Mouse (Mus musculus): ENCODE results near the gene Lyrm4. TPM values are rescaled to one million over a fixed set of nuclear protein-coding genes. Genes with fewer than 3 reads are reported as not detected.
A peak's percentile ranks its signal among the peaks of the same experiment; 100 is the strongest.

Gene Lyrm4
- polyA plus RNA-seq, 1 experiment from 2014 or later, result 24.1 TPM

GRCm38 (mm10) chr13:36131992-36132649, 14.8 kb upstream of the Lyrm4 start:
- no peaks in the 10 kb centered on the region for H3K27me3 ChIP-seq (replicated peaks)
- no peak overlapping the region for H3K4me3 ChIP-seq
- H3K36me3 ChIP-seq, result peaks cover 3% of the 10 kb centered on the region; the same call in 1 of the 2 replicates
- peaks cover 19% of the 10 kb centered on the region for H3K4me1 ChIP-seq (replicated peaks)
- H3K9ac ChIP-seq, result no peak overlapping the region
- no peak for ATAC-seq (ENCODE audit: insufficient number of reproducible peaks, low FRiP score)
- H3K4me2 ChIP-seq, result no peak overlapping the region
- WGBS, result 81% methylated on average over 4 of the region's 5 CpGs
- no peaks in the 10 kb centered on the region for H3K9me3 ChIP-seq (replicated peaks)
- H3K27ac ChIP-seq (ENCODE audit: poor library complexity, severe bottlenecking), result no peak overlapping the region

GRCm38 (mm10) chr13:36131401-36131800, 14.1 kb upstream of the Lyrm4 start:
- H3K4me2 ChIP-seq, result no peak overlapping the region
- peaks cover 19% of the 10 kb centered on the region for H3K4me1 ChIP-seq (replicated peaks)
- H3K36me3 ChIP-seq, result peaks cover 3% of the 10 kb centered on the region; the same call in 1 of the 2 replicates
- H3K9me3 ChIP-seq (replicated peaks), result no peaks in the 10 kb centered on the region
- no peak overlapping the region for H3K9ac ChIP-seq
- WGBS, result 86% methylated on average over 5 of the region's 5 CpGs
- no peak for ATAC-seq (ENCODE audit: insufficient number of reproducible peaks, low FRiP score)
- no peaks in the 10 kb centered on the region for H3K27me3 ChIP-seq (replicated peaks)
- no peak overlapping the region for H3K4me3 ChIP-seq
- H3K27ac ChIP-seq (ENCODE audit: poor library complexity, severe bottlenecking), result no peak overlapping the region

GRCm38 (mm10) chr13:36129360-36130054, 12.2 kb upstream of the Lyrm4 start:
- H3K4me2 ChIP-seq, result no peak overlapping the region
- no peaks in the 10 kb centered on the region for H3K27me3 ChIP-seq (replicated peaks)
- 89% methylated on average over 2 of the region's 2 CpGs for WGBS
- H3K27ac ChIP-seq (ENCODE audit: poor library complexity, severe bottlenecking), result no peak overlapping the region
- H3K9ac ChIP-seq, result no peak overlapping the region
- peaks cover 3% of the 10 kb centered on the region; the same call in 1 of the 2 replicates for H3K36me3 ChIP-seq
- H3K9me3 ChIP-seq (replicated peaks), result no peaks in the 10 kb centered on the region
- H3K4me1 ChIP-seq (replicated peaks), result peaks cover 19% of the 10 kb centered on the region
- no peak for ATAC-seq (ENCODE audit: insufficient number of reproducible peaks, low FRiP score)
- H3K4me3 ChIP-seq, result no peak overlapping the region

- H3K4me1 ChIP-seq (replicated peaks), result peaks cover 12% of the 10 kb centered on the region; the same call in 1 of the 2 replicates
- H3K4me2 ChIP-seq, result no peak overlapping the region
- H3K9me3 ChIP-seq (replicated peaks), result 0 out of 2 replicates have a peak, but pooled peaks cover 3% of the 10 kb centered on the region
- no peaks in the 10 kb centered on the region for H3K27me3 ChIP-seq (replicated peaks)
- no peak overlapping the region for H3K27ac ChIP-seq (ENCODE audit: poor library complexity, severe bottlenecking)
- H3K4me3 ChIP-seq, result no peak overlapping the region
- no peak for ATAC-seq (ENCODE audit: insufficient number of reproducible peaks, low FRiP score)
- 0 out of 2 replicates have a peak, but pooled peaks cover 2% of the 10 kb centered on the region for H3K36me3 ChIP-seq
- H3K9ac ChIP-seq, result no peak overlapping the region
Observed at GRCm38 (mm10) chr13:36120606-36121005, 3.3 kb upstream of the Lyrm4 start.

- Histone ChIP-seq H3K4me2 (no peak overlapping the region), H3K9me3 (replicated peaks) (0 out of 2 replicates have a peak, but pooled peaks cover 3% of the 10 kb centered on the region), H3K9ac (no peak overlapping the region), H3K4me1 (replicated peaks) (peaks cover 12% of the 10 kb centered on the region; the same call in 1 of the 2 replicates), H3K27ac (ENCODE audit: poor library complexity, severe bottlenecking) (no peak overlapping the region), H3K27me3 (replicated peaks) (no peaks in the 10 kb centered on the region), H3K36me3 (0 out of 2 replicates have a peak, but pooled peaks cover 2% of the 10 kb centered on the region), H3K4me3 (no peak overlapping the region)
- ATAC-seq (ENCODE audit: insufficient number of reproducible peaks, low FRiP score), result no peak
- WGBS, result 81% methylated on average over 4 of the region's 4 CpGs
Observed at GRCm38 (mm10) chr13:36119684-36120083, 2.4 kb upstream of the Lyrm4 start.

GRCm38 (mm10) chr13:36116520-36117142, 695 bp downstream of the Lyrm4 start:
- Histone ChIP-seq H3K4me1 (replicated peaks) (0 out of 2 replicates have a peak, but pooled peaks cover 6% of the 10 kb centered on the region), H3K4me3 (peak overlapping the region; percentile 68), H3K9ac (peak overlapping the region; percentile 82), H3K27me3 (replicated peaks) (no peaks in the 10 kb centered on the region), H3K9me3 (replicated peaks) (no peaks in the 10 kb centered on the region), H3K27ac (ENCODE audit: poor library complexity, severe bottlenecking) (peak overlapping the region; percentile 95; the same call in 1 of the 2 replicates), H3K36me3 (no peaks in the 10 kb centered on the region), H3K4me2 (peak overlapping the region; percentile 91)
- peak; percentile 48; the same call in 1 of the 2 replicates for ATAC-seq (ENCODE audit: insufficient number of reproducible peaks, low FRiP score)
- WGBS, result 7% methylated on average over 21 of the region's 21 CpGs

- ATAC-seq (ENCODE audit: insufficient number of reproducible peaks, low FRiP score), result no peak
- 91% methylated on average over 5 of the region's 5 CpGs for WGBS
Observed at GRCm38 (mm10) chr13:36113181-36113580, 4.1 kb downstream of the Lyrm4 start.

GRCm38 (mm10) chr13:36111331-36111730, 6.0 kb downstream of the Lyrm4 start:
- Histone ChIP-seq H3K27ac (ENCODE audit: poor library complexity, severe bottlenecking) (no peak overlapping the region), H3K36me3 (peaks cover 6% of the 10 kb centered on the region; the same call in 1 of the 2 replicates), H3K9ac (no peak overlapping the region), H3K27me3 (replicated peaks) (no peaks in the 10 kb centered on the region), H3K4me3 (no peak overlapping the region), H3K4me1 (replicated peaks) (no peaks in the 10 kb centered on the region), H3K4me2 (no peak overlapping the region), H3K9me3 (replicated peaks) (no peaks in the 10 kb centered on the region)
- 95% methylated on average over 2 of the region's 2 CpGs for WGBS
- no peak for ATAC-seq (ENCODE audit: insufficient number of reproducible peaks, low FRiP score)

More at GRCm38 (mm10) chr13:36113181-36113580, 4.1 kb downstream of the Lyrm4 start:
- Histone ChIP-seq H3K4me1 (replicated peaks) (no peaks in the 10 kb centered on the region), H3K9ac (no peak overlapping the region), H3K27ac (ENCODE audit: poor library complexity, severe bottlenecking) (no peak overlapping the region), H3K36me3 (peaks cover 6% of the 10 kb centered on the region; the same call in 1 of the 2 replicates), H3K9me3 (replicated peaks) (no peaks in the 10 kb centered on the region), H3K27me3 (replicated peaks) (no peaks in the 10 kb centered on the region), H3K4me3 (no peak overlapping the region), H3K4me2 (no peak overlapping the region)

- Histone ChIP-seq H3K36me3 (peaks cover 6% of the 10 kb centered on the region; the same call in 1 of the 2 replicates), H3K9ac (no peak overlapping the region), H3K27ac (ENCODE audit: poor library complexity, severe bottlenecking) (no peak overlapping the region), H3K4me3 (no peak overlapping the region), H3K27me3 (replicated peaks) (no peaks in the 10 kb centered on the region), H3K9me3 (replicated peaks) (no peaks in the 10 kb centered on the region), H3K4me2 (no peak overlapping the region), H3K4me1 (replicated peaks) (no peaks in the 10 kb centered on the region)
- 91% methylated on average over 4 of the region's 4 CpGs for WGBS
- ATAC-seq (ENCODE audit: insufficient number of reproducible peaks, low FRiP score), result no peak
Observed at GRCm38 (mm10) chr13:36108528-36108927, 8.8 kb downstream of the Lyrm4 start.

GRCm38 (mm10) chr13:36105591-36105990, 11.7 kb downstream of the Lyrm4 start:
- Histone ChIP-seq H3K4me3 (no peak overlapping the region), H3K9me3 (replicated peaks) (no peaks in the 10 kb centered on the region), H3K4me1 (replicated peaks) (no peaks in the 10 kb centered on the region), H3K4me2 (no peak overlapping the region), H3K9ac (no peak overlapping the region), H3K27ac (ENCODE audit: poor library complexity, severe bottlenecking) (no peak overlapping the region), H3K36me3 (peaks cover 6% of the 10 kb centered on the region; the same call in 1 of the 2 replicates), H3K27me3 (replicated peaks) (no peaks in the 10 kb centered on the region)
- 90% methylated on average over 6 of the region's 6 CpGs for WGBS
- ATAC-seq (ENCODE audit: insufficient number of reproducible peaks, low FRiP score), result no peak

Measured in heart, embryonic 12.5 days (tissue).